Mouse (Mus musculus) spleen, adult 2 months (tissue): ENCODE results near the gene Zfp335.

Source experiments
- CTCF ChIP-seq: fragments of 200-500 bp; IDR thresholded peaks from 2 replicates; pipeline ENCODE4 v1.5.1; 2011; ENCODE audit warnings: mild to moderate bottlenecking, inconsistent platforms; ENCODE audit not compliant: insufficient read depth, insufficient read length, insufficient replicate concordance; ENCODE audit errors: extremely low read depth
- POLR2A ChIP-seq: fragments of 200-500 bp; IDR thresholded peaks from 2 replicates; pipeline ENCODE4 v1.6.1; 2011; ENCODE audit warnings: low read depth, low read length, inconsistent platforms

- no peak for TF ChIP-seq POLR2A
- TF ChIP-seq CTCF = no peak
These were observed 3.5 kb downstream of the Zfp335 start for GRCm38 (mm10) chr2:164908011-164908410.
